Comparison of ENCODE assay signal across 8 mouse cellular contexts in genomic region chr1:132387943-132388342, GRCm38 (mm10). TPM values are rescaled to one million over a fixed set of nuclear protein-coding genes. Genes with fewer than 3 reads are reported as not detected.
DNase-seq lines count a peak whose midpoint lies in the region; ATAC-seq and TF ChIP-seq lines count a peak whose summit lies in the region.

No protein-coding gene starts in this region.

- peak overlapping the region; percentile 6; the same call in 1 of the 2 replicates for H3K4me2 ChIP-seq in kidney, postnatal 0 days (ENCODE audit: low read length)
- H3K4me2 ChIP-seq in hindbrain, embryonic 12.5 days (replicated peaks), result peak overlapping the region; percentile 85

- H3K27ac ChIP-seq in kidney, postnatal 0 days, result peak overlapping the region; percentile 2; the same call in 1 of the 2 replicates
- peak overlapping the region; percentile 91 for H3K27ac ChIP-seq in cortical plate, adult 2 months (ENCODE audit: insufficient read depth, low read length)
- H3K27ac ChIP-seq in hindbrain, embryonic 12.5 days, result peak overlapping the region; percentile 36; the same call in 1 of the 2 replicates

- no peak for TF ChIP-seq CTCF in kidney, postnatal 0 days (IDR thresholded peaks at IDR 0.05; ENCODE audit: low read depth)
- no peak for TF ChIP-seq CTCF in cortical plate, adult 2 months (IDR thresholded peaks at IDR 0.05; ENCODE audit: extremely low read depth, insufficient read depth, low read length)

- no peak for ATAC-seq in kidney, postnatal 0 days (replicated peaks; ENCODE audit: low FRiP score, low read depth)
- ATAC-seq in hindbrain, embryonic 12.5 days (ENCODE audit: low FRiP score), result no peak
- peak; percentile 6; the same call in 1 of the 2 replicates for ATAC-seq in megakaryocyte-erythroid progenitor cell, adult 5-6 weeks (replicated peaks; ENCODE audit: low FRiP score, low TSS enrichment, poor library complexity, severe bottlenecking)
- ATAC-seq in inflammation-experienced regulatory T-cells, adult 6 months, result no peak
- ATAC-seq in megakaryocyte, adult 5-6 weeks (ENCODE audit: poor library complexity, severe bottlenecking), result no peak

- peak; percentile 62 for TF ChIP-seq POLR2A in cortical plate, adult 2 months (IDR thresholded peaks at IDR 0.05; ENCODE audit: extremely low read depth, insufficient read depth, low read length)

- 28% methylated on average over 4 of the region's 4 CpGs for WGBS in kidney, postnatal 0 days
- WGBS in hindbrain, embryonic 12.5 days, result 40% methylated on average over 4 of the region's 4 CpGs

- no peaks in the 10 kb centered on the region for H3K27me3 ChIP-seq in kidney, postnatal 0 days (ENCODE audit: insufficient read depth, low read length)
- H3K27me3 ChIP-seq in hindbrain, embryonic 12.5 days, result no peaks in the 10 kb centered on the region

- H3K9me3 ChIP-seq in kidney, postnatal 0 days (replicated peaks; ENCODE audit: low read length), result no peaks in the 10 kb centered on the region
- no peaks in the 10 kb centered on the region for H3K9me3 ChIP-seq in hindbrain, embryonic 12.5 days (replicated peaks)

- H3K9ac ChIP-seq in kidney, postnatal 0 days (ENCODE audit: low read depth, low read length), result no peak overlapping the region
- peak overlapping the region; percentile 14; the same call in 1 of the 2 replicates for H3K9ac ChIP-seq in hindbrain, embryonic 12.5 days

- H3K36me3 ChIP-seq in kidney, postnatal 0 days (ENCODE audit: insufficient read depth, low read length), result no peaks in the 10 kb centered on the region
- H3K36me3 ChIP-seq in hindbrain, embryonic 12.5 days, result no peaks in the 10 kb centered on the region

- H3K4me3 ChIP-seq in kidney, postnatal 0 days (replicated peaks; ENCODE audit: low read depth, low read length), result no peak overlapping the region
- peak overlapping the region; percentile 53 for H3K4me3 ChIP-seq in cortical plate, adult 2 months (ENCODE audit: insufficient read depth, low read length)
- H3K4me3 ChIP-seq in hindbrain, embryonic 12.5 days, result no peak overlapping the region

- H3K4me1 ChIP-seq in kidney, postnatal 0 days (replicated peaks; ENCODE audit: insufficient read depth, low read length), result peaks cover 23% of the 10 kb centered on the region
- H3K4me1 ChIP-seq in cortical plate, adult 2 months (ENCODE audit: control insufficient read depth, insufficient read depth, low read length), result peaks cover 26% of the 10 kb centered on the region
- H3K4me1 ChIP-seq in hindbrain, embryonic 12.5 days, result peaks cover 70% of the 10 kb centered on the region

- DNase-seq in kidney, postnatal 0 days (ENCODE audit: low spot score), result no peak
- DNase-seq in kidney, postnatal 14 days, result no peak
- DNase-seq in ovary, adult 18-20 months (ENCODE audit: low spot score), result no peak

RNA-seq across cellular contexts. Expression of gene Tmcc2, which starts 3.1 kb away (rescaled TPM):
- polyA plus RNA-seq in kidney, postnatal 0 days (2015; fragmentation: Nextera tagmentation; extraction: Ambion mirVana), result 4.3 and 4.5 TPM in 2 replicates
- 124 and 135 TPM in 2 replicates for polyA plus RNA-seq in cortical plate, adult 2 months (2012; rRNA removed)
- polyA plus RNA-seq in hindbrain, embryonic 12.5 days (2016; fragmentation: Nextera tagmentation; extraction: Ambion mirVana), result 36.3 and 37.8 TPM in 2 replicates
- total RNA-seq in megakaryocyte-erythroid progenitor cell, adult 5-6 weeks (2014; fragmentation: Nextera tagmentation), result 7.3 and 12.5 TPM in 2 replicates
- total RNA-seq in megakaryocyte-erythroid progenitor cell, adult 5-6 weeks (2017), result 3.2 and 4.8 TPM in 2 replicates
- polyA plus RNA-seq in inflammation-experienced regulatory T-cells, adult 6 months (2017; shearing (Covaris generic)), result 1 to 10 TPM in 2 of 3 experiments, under 1 TPM in 1; 0.39 to 1.2 (median 1.2) TPM
- 4.9 and 6.9 TPM in 2 replicates for total RNA-seq in megakaryocyte, adult 5-6 weeks (2015)
- total RNA-seq in megakaryocyte, adult 5-6 weeks (2017), result 5.3 and 7.8 TPM in 2 replicates

RNA-seq across cellular contexts. Expression of gene Dstyk, which starts 29.4 kb away (rescaled TPM):
- polyA plus RNA-seq in kidney, postnatal 0 days (2015; fragmentation: Nextera tagmentation; extraction: Ambion mirVana), result 12.5 and 13.9 TPM in 2 replicates
- polyA plus RNA-seq in cortical plate, adult 2 months (2012; rRNA removed), result 24.0 TPM in 2 replicates
- polyA plus RNA-seq in hindbrain, embryonic 12.5 days (2016; fragmentation: Nextera tagmentation; extraction: Ambion mirVana), result 14.3 and 14.6 TPM in 2 replicates
- 3.8 and 12.1 TPM in 2 replicates for total RNA-seq in megakaryocyte-erythroid progenitor cell, adult 5-6 weeks (2014; fragmentation: Nextera tagmentation)
- total RNA-seq in megakaryocyte-erythroid progenitor cell, adult 5-6 weeks (2017), result 5.1 and 13.9 TPM in 2 replicates
- 1 to 10 TPM; 1.7 to 9.0 (median 5.9) TPM for polyA plus RNA-seq in inflammation-experienced regulatory T-cells, adult 6 months (2017; shearing (Covaris generic))
- total RNA-seq in megakaryocyte, adult 5-6 weeks (2015), result 17.2 and 19.5 TPM in 2 replicates
- 24.8 and 36.6 TPM in 2 replicates for total RNA-seq in megakaryocyte, adult 5-6 weeks (2017)

Comparison
In these comparisons a context has a peak if more than half of its experiments do, and no peak if none do; other contexts are left out.
1. H3K27ac ChIP-seq: peak in every context shown above with its lines; median percentile 91 in cortical plate, adult 2 months; 36 in hindbrain, embryonic 12.5 days; 2 in kidney, postnatal 0 days.